Mouse (Mus musculus): ENCODE results near the gene Osbpl10.

GRCm38 (mm10) chr9:115012367-115012766, 34.0 kb downstream of the Osbpl10 start:
- no peak for TF ChIP-seq CTCF (IDR thresholded peaks at IDR 0.05; ENCODE audit: control insufficient read depth, insufficient read depth, low read length)
- no peak for TF ChIP-seq POLR2A (IDR thresholded peaks at IDR 0.05; ENCODE audit: borderline replicate concordance, control insufficient read depth, low read depth, low read length)

All from bone marrow, adult 2 months (tissue).